Mouse (Mus musculus) embryonic facial prominence, embryonic 12.5 days (tissue): ENCODE measurements around the gene Oard1. TPM values are rescaled to one million over a fixed set of nuclear protein-coding genes. Genes with fewer than 3 reads are reported as not detected.

ENCODE experiments used
- ATAC-seq: fragments of 200-750 bp; cut with Nextera tagmentation; 2 replicates; pipeline ENCODE4 v1.8.0; 2017; ENCODE audit not compliant: insufficient number of reproducible peaks, insufficient read depth, low FRiP score, low TSS enrichment
- H3K27ac ChIP-seq: fragments of 300-500 bp; sonication (generic); 2 replicates; pipeline ENCODE4 v1.5.1; 2016; ENCODE audit warnings: mild to moderate bottlenecking
- H3K27me3 ChIP-seq: fragments of 300-500 bp; sonication (generic); 2 replicates; pipeline ENCODE4 v1.6.1; 2016; ENCODE audit warnings: mild to moderate bottlenecking, moderate library complexity
- H3K36me3 ChIP-seq: fragments of 300-500 bp; sonication (generic); 2 replicates; pipeline ENCODE4 v1.6.1; 2016; ENCODE audit warnings: mild to moderate bottlenecking
- H3K4me1 ChIP-seq: fragments of 300-500 bp; sonication (generic); 2 replicates; pipeline ENCODE4 v1.6.1; 2016
- H3K4me2 ChIP-seq: fragments of 300-500 bp; sonication (generic); replicated peaks from 2 replicates; pipeline ENCODE4 v1.6.1; 2016; ENCODE audit warnings: mild to moderate bottlenecking, moderate library complexity
- H3K4me3 ChIP-seq: fragments of 300-500 bp; sonication (generic); 2 replicates; pipeline ENCODE4 v1.5.1; 2016; ENCODE audit warnings: mild to moderate bottlenecking
- H3K9ac ChIP-seq: fragments of 300-500 bp; sonication (generic); 2 replicates; pipeline ENCODE4 v1.6.1; 2016; ENCODE audit warnings: mild to moderate bottlenecking, moderate library complexity
- H3K9me3 ChIP-seq: fragments of 300-500 bp; sonication (generic); 2 replicates; pipeline ENCODE4 v1.6.1; 2016; ENCODE audit warnings: mild to moderate bottlenecking, moderate library complexity
- WGBS: fragments of 180-500 bp; shearing (Covaris S2); methylation state at CpG from one replicate; pipeline ENCODE4 v1.1.7; 2016; 5-methylcytosine and 5-hydroxymethylcytosine counted together
- polyA plus RNA-seq: library from polyadenylated mRNA; unstranded; fragments of >200 nt; fragmentation: Nextera tagmentation; extraction: Ambion mirVana; gene quantifications from 2 replicates; pipeline ENCODE4 v1.2.1, GENCODE M21; 2016

The Oard1 gene
- polyA plus RNA-seq, 1 experiment from 2014 or later: 64.0 TPM

DNA sequence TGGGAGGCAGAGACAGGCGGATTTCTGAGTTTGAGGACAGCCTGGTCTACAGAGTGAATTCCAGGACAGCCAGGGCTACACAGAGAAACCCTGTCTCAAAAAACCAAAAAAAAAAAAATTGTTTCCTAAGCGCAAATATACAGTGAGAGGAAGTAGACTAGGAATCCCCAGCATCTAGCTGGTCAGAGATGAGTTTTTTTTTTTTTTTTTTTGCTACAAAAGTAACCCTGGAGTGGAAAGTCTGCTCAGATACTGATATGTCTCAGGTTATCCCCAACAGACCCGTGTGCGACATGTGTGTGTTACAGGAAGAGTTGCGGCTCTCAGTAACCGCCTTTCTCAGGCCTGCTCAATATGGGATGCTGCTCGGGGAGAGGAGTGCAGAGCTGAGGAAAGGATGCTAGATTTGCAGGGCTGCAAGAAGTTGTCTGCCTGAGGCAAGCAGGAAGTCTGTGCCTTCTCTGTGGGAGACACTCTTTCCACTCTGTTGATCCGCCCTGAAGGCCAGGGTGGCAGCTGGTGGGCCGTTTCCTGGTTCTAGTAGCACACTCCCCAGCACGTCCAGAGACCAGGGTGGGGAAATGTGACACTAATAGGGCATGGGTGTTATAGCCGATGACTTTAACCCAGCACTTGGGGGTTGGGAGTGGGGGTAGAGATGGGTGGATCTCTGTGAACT is 18.2 kb downstream of the Oard1 start:
- no peaks in the 10 kb centered on the region for H3K27me3 ChIP-seq
- 44% methylated on average over 11 of the region's 11 CpGs for WGBS
- no peaks in the 10 kb centered on the region for H3K9me3 ChIP-seq
- peaks cover 21% of the 10 kb centered on the region for H3K4me1 ChIP-seq
- no peak overlapping the region for H3K9ac ChIP-seq
- H3K4me3 ChIP-seq: no peak overlapping the region
- no peaks in the 10 kb centered on the region for H3K36me3 ChIP-seq
- H3K4me2 ChIP-seq: no peak overlapping the region
- no peak overlapping the region for H3K27ac ChIP-seq
- ATAC-seq: no peak

DNA sequence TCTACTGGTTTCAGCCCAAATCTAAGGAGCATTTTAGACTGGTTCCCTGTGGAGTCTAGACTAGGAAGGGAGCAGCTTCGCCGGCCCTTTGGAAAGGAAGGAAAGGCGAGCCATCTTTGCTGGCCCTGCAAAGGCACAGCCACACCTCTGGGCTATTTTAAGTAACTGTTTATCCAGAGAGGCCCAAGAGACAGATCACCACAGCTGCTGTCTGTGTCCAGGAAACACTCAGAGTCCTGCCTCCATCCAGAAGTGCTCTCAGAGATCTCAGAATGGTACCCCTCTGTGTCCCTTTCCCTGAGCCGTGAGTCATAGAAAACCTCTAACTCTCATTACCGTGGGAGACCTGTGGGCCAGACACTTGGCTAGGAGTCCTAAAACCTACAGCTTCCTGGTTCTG is 20.6 kb downstream of the Oard1 start:
- H3K4me3 ChIP-seq: no peak overlapping the region
- no peak overlapping the region for H3K4me2 ChIP-seq
- H3K27me3 ChIP-seq: no peaks in the 10 kb centered on the region
- peak overlapping the region; percentile 43 for H3K27ac ChIP-seq
- H3K9ac ChIP-seq: no peak overlapping the region
- H3K4me1 ChIP-seq: peaks cover 21% of the 10 kb centered on the region
- ATAC-seq: no peak
- no peaks in the 10 kb centered on the region for H3K36me3 ChIP-seq
- 26% methylated on average over 5 of the region's 5 CpGs for WGBS
- H3K9me3 ChIP-seq: no peaks in the 10 kb centered on the region

DNA sequence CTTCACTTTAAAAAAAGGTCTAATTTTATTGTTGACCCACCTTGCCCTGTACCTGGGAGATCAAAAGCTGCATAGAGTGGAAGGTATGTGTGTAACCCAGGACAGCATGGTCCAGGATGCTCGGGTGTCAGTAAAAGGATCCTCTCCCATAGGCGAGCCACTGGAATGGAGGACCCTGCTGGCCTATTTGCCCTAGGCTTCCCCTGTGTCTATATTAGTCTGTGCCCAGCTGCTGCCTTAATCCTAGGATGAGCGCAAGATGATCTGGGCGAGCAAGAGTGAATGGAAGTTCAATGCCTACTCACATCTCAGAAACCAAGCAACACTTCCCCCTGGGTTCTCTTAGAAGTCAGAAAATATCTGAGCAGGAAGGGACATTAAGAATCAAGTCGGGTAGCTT is 21.2 kb downstream of the Oard1 start:
- Histone ChIP-seq H3K4me1 (peaks cover 16% of the 10 kb centered on the region), H3K27me3 (no peaks in the 10 kb centered on the region), H3K9ac (no peak overlapping the region), H3K9me3 (no peaks in the 10 kb centered on the region), H3K4me2 (no peak overlapping the region), H3K4me3 (no peak overlapping the region), H3K27ac (peak overlapping the region; percentile 43; the same call in 1 of the 2 replicates), H3K36me3 (no peaks in the 10 kb centered on the region)
- no peak for ATAC-seq
- 66% methylated on average over 5 of the region's 5 CpGs for WGBS

DNA sequence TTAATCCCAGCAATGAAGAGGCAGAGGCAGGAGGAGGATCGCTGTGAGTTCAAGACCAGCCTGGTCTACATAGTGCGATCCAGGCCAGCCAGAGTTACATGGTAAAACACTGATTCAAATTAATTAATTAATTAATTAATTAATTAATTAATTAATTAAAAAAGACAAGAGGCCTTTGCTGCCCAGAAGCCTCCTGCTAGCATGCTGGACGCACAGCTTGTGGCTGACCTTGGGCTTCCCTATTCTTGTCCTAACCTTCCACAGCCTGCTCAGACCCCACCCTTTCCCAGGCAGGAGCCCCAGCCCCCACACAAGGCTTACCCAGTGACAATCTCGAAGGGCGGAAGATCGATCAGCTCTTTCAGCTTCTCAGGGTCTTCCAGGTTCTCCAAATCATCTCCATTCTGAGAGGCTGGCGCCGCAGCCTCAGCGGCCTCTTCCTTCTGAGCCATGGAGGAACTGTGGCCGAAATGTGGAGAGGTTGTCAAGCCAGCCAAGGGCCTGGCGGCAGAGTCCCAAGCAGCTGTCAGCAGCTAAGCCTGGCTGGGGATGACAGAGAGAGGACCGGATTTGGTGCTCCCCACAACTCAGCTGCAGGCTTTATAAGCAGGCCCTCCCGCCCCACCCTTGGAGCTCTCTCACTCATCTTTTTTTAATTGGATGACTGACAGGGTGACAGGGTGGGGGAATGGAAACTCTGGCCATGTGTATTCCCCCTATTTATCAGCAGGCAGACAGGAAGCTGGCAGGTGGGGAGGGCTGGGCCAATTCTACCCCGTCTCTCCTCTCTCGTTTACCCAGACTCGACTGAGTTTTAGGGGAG is 22.6 kb downstream of the Oard1 start, which contains the start of gene Apobec2:
Gene Apobec2, minus strand, starts transcription at position 773 of the 823 bp plus-strand sequence.
- no peak within 1 kb of the TSS for H3K4me3 ChIP-seq
- no peak within 1 kb of the TSS for H3K9ac ChIP-seq
- no peak within 1 kb of the TSS for H3K27ac ChIP-seq
- no peaks in the 10 kb centered on the region for H3K27me3 ChIP-seq
- 59% methylated on average over 16 of the region's 16 CpGs for WGBS
- H3K4me1 ChIP-seq: peaks cover 11% of the 10 kb centered on the region; the same call in 1 of the 2 replicates
- H3K36me3 ChIP-seq: no peaks in the 10 kb centered on the region
- no peak for ATAC-seq
- H3K9me3 ChIP-seq: no peaks in the 10 kb centered on the region
- H3K4me2 ChIP-seq: no peak within 1 kb of the TSS

DNA sequence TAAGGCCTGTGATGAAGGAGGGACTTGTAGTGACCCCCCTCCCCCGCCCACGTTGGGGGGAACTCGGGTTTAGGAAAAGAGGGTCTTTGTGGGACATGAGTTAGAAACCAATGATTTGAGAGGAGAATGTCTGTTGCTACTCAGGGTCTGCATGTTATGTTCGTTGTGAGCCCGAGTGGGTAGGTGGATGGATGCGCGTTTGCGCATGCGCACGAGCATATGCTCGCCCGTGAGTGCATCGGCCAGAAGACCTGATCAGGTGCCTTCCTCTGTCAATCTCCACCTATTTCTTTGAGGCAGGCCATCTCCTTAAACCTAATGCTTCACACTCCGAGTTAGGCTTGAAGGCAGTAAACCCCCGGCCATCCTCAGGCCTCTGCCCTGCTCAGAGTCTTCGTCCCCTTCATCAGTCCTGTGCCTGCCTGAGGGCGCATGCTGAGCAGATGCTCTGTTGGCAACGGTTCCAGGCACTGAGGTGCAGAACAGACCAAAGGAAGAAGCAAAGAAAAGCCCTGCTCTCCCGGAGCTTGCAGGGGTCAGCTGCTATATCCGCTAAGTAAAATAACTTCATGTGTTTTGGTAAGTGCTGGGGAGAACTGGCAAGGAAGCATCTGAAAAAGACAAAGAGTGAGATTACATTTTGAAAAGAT is 23.3 kb downstream of the Oard1 start:
- Histone ChIP-seq H3K4me2 (no peak overlapping the region), H3K27me3 (no peaks in the 10 kb centered on the region), H3K27ac (no peak overlapping the region), H3K4me1 (peaks cover 13% of the 10 kb centered on the region; the same call in 1 of the 2 replicates), H3K9me3 (no peaks in the 10 kb centered on the region), H3K4me3 (no peak overlapping the region), H3K36me3 (no peaks in the 10 kb centered on the region), H3K9ac (no peak overlapping the region)
- 70% methylated on average over 20 of the region's 20 CpGs for WGBS
- ATAC-seq: no peak

DNA sequence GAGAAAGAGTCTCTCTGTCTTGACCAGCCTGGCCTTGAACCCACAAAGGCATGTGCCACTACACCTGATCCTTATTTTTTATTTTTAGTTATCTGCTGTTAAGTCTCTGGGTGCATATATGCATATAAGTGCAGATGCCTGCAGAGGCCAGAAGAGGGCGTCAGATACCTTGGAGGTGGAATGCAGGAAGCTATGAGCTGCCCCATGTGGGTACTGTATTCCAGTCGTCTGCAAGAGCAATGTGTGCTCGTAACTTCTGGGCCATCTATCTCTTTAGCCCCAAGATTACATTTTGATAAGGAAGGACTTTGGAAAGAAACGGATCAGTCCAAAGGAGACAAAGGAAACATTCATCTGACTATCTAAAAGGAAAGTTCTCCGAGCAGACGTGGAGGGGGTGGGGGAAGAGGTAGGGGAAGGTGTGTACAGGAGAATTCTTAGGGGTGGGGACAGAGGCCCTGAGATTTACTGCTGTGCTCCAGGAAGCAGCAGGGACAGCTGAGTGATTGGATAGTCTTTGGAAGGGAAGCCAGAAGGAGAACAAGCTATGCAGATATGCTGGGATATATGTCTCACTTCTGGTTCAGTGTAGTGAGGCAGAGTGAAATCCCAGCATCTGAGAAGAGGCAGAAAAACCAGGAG is 24.0 kb downstream of the Oard1 start:
- H3K9me3 ChIP-seq: no peaks in the 10 kb centered on the region
- no peak overlapping the region for H3K4me3 ChIP-seq
- ATAC-seq: no peak
- 64% methylated on average over 6 of the region's 6 CpGs for WGBS
- no peaks in the 10 kb centered on the region for H3K27me3 ChIP-seq
- no peaks in the 10 kb centered on the region for H3K36me3 ChIP-seq
- H3K9ac ChIP-seq: no peak overlapping the region
- H3K27ac ChIP-seq: no peak overlapping the region
- peaks cover 9% of the 10 kb centered on the region; the same call in 1 of the 2 replicates for H3K4me1 ChIP-seq
- H3K4me2 ChIP-seq: no peak overlapping the region

DNA sequence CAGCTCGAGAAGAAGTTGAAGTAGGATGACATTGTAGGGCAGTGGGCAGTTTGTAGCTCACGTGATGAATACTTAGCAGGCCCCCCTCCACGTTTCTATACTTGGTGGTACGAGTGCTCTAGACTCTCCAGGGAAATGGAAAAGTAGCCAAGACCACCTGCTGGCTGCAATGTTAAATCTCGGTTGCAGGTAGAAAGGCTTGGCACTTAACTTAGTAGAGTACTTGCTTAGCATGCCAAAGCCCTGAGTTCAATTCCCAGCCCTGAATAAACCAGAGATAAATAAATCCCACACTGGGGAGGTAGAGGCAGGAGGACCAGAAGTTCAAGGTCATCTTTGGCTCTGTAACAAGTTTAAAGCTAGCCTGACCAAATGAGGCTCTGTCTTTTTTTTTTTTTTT is 24.7 kb downstream of the Oard1 start:
- Histone ChIP-seq H3K27ac (no peak overlapping the region), H3K4me1 (peaks cover 9% of the 10 kb centered on the region; the same call in 1 of the 2 replicates), H3K36me3 (no peaks in the 10 kb centered on the region), H3K27me3 (no peaks in the 10 kb centered on the region), H3K9me3 (no peaks in the 10 kb centered on the region), H3K4me3 (no peak overlapping the region), H3K4me2 (no peak overlapping the region), H3K9ac (no peak overlapping the region)
- 78% methylated on average over 5 of the region's 5 CpGs for WGBS
- no peak for ATAC-seq

DNA sequence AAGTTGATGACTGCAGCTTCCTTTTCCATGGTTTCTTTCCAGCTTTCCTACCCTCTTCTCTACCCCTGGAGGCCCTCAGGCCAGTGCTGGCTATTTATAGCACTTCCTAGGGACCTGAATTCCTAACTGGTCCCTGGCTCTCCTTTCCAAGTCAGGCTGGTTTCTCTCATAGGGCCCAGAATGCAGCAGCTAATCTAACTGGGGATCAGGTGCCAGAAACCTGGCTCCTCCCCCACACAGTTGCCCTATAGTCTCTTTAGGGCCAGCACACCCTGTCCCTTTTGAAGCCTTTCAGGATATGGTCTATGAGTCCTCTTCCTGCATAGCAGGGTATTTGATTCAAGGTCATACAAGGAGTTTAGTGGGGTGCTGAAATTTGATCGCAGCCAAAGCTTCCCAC is 26.7 kb downstream of the Oard1 start:
- Histone ChIP-seq H3K27ac (0 out of 2 replicates have a peak overlapping the region, but pooled peaks have one; percentile 58), H3K4me1 (peaks cover 9% of the 10 kb centered on the region; the same call in 1 of the 2 replicates), H3K4me3 (no peak overlapping the region), H3K27me3 (no peaks in the 10 kb centered on the region), H3K36me3 (no peaks in the 10 kb centered on the region), H3K9ac (no peak overlapping the region), H3K4me2 (no peak overlapping the region), H3K9me3 (no peaks in the 10 kb centered on the region)
- ATAC-seq: no peak
- WGBS: 65% methylated on average over 1 of the region's 1 CpGs

DNA sequence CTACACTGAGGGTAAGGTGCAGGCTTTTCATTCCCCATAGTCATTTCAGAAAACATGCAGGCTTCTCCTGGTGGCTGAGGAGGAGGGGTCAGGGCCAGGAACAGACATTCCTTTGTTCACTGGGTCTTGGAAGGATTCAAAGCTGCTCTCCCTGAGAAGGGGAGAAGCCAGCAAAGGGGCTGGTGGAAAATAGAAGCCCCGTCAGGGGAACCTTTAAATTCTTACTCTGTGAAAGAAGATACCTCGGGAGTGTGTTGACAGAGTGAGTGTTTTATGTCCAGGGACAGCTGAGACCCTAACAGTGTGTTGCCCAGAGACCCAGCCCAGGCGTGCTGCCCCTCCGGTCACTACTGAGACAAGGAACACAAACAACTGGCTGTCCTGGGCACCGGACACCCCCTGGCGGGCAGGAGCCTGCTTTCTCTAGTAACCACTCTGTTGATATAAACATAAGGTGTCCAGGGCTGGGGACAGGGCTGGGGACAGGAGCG is 27.7 kb downstream of the Oard1 start:
- 15% methylated on average over 7 of the region's 7 CpGs for WGBS
- Histone ChIP-seq H3K9me3 (no peaks in the 10 kb centered on the region), H3K36me3 (no peaks in the 10 kb centered on the region), H3K27me3 (no peaks in the 10 kb centered on the region), H3K4me1 (peaks cover 9% of the 10 kb centered on the region; the same call in 1 of the 2 replicates), H3K27ac (peak overlapping the region; percentile 58), H3K4me2 (no peak overlapping the region), H3K9ac (no peak overlapping the region), H3K4me3 (no peak overlapping the region)
- ATAC-seq: peak; percentile 36

DNA sequence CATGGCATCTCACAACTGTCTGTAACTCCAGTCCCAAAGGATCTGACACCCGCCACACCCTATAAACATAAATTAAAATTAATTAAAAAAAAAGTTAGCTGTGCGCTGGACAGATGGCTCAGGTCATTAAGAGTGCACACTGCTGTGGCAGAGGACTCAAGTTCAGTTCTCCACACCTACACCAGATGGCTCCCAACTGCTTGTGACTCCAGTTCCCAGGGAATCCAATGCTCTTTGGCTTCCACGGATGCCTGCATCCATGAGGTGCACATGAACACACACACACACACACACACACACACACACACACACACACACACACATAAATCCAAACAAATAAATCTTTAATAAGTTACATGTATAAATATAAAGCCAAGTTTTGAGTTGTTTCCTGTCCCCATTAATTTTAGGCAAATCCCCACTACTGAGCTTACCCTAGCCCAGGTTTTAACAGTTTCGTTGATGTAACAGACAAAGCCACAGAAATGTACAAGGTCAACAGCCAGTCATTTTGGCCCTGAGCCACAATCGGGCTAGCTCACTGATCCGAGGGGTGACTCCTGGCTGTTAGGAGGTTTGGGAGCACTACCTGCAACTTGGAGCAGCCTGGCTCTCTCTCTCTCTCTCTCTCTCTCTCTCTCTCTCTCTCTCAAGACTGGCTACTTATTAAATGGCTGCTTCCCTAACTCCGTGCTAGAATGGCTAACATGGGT is 33.1 kb downstream of the Oard1 start:
- Histone ChIP-seq H3K27ac (no peak overlapping the region), H3K4me1 (no peaks in the 10 kb centered on the region), H3K27me3 (no peaks in the 10 kb centered on the region), H3K36me3 (no peaks in the 10 kb centered on the region), H3K9ac (no peak overlapping the region), H3K4me3 (no peak overlapping the region), H3K4me2 (no peak overlapping the region), H3K9me3 (no peaks in the 10 kb centered on the region)
- WGBS: 79% methylated on average over 7 of the region's 7 CpGs
- no peak for ATAC-seq
